Mouse (Mus musculus) T-helper 1 cell (primary cell): ENCODE results near the gene Scap.

ENCODE experiments used
- in situ Hi-C: fragments of 300-600 bp; cut with MboI, MseI; formaldehyde crosslinking; loops from one replicate; pipeline ENCODE4 v1.15.1; 2025; ENCODE audit warnings: high pct_unique_total_duplicates

The Scap gene

GRCm38 (mm10) chr9:110333135-110333895, at the start of gene Scap:
TSS of gene Scap (plus strand) at chr9:110333288.
- in situ Hi-C loops, result no loop called here

- in situ Hi-C loops, result no loop called here
Measured at GRCm38 (mm10) chr9:110284075-110284697, 48.9 kb upstream of the Scap start.

GRCm38 (mm10) chr9:110287321-110287924, 45.7 kb upstream of the Scap start:
- in situ Hi-C loops, result no loop called here

- in situ Hi-C loops, result no loop called here
Measured at GRCm38 (mm10) chr9:110293254-110293718, 39.8 kb upstream of the Scap start.

- in situ Hi-C loops, result no loop called here
Measured at GRCm38 (mm10) chr9:110293873-110294415, 39.1 kb upstream of the Scap start.

GRCm38 (mm10) chr9:110294786-110295185, 38.3 kb upstream of the Scap start:
- in situ Hi-C loops, result no loop called here

GRCm38 (mm10) chr9:110296867-110297627, 36.0 kb upstream of the Scap start:
- in situ Hi-C loops, result no loop called here

GRCm38 (mm10) chr9:110304516-110304915, 28.6 kb upstream of the Scap start:
- in situ Hi-C loops, result loop anchor here (10.0 kb wide), 2 partner anchors 1520 to 1970 kb away; partner anchors contain the start of genes Gpx1 and Ip6k2

- in situ Hi-C loops, result loop anchor here (5.0 to 10.0 kb wide), 3 partner anchors 58 to 1970 kb away; partner anchors contain the start of genes Gpx1 and Ip6k2
Measured at GRCm38 (mm10) chr9:110304969-110305651, 28.0 kb upstream of the Scap start, which contains the start of gene Elp6. TSS of gene Elp6 (plus strand) at chr9:110305173.

- in situ Hi-C loops, result loop anchor here (5.0 to 10.0 kb wide), 3 partner anchors 59 to 1972 kb away; partner anchors contain the start of genes Gpx1 and Ip6k2
Measured at GRCm38 (mm10) chr9:110306371-110306770, 26.7 kb upstream of the Scap start.

GRCm38 (mm10) chr9:110314706-110315105, 18.4 kb upstream of the Scap start:
- in situ Hi-C loops, result no loop called here

- in situ Hi-C loops, result no loop called here
Measured at GRCm38 (mm10) chr9:110315410-110315809, 17.7 kb upstream of the Scap start.

GRCm38 (mm10) chr9:110315904-110316303, 17.2 kb upstream of the Scap start:
- in situ Hi-C loops, result no loop called here

- in situ Hi-C loops, result no loop called here
Measured at GRCm38 (mm10) chr9:110316503-110316902, 16.6 kb upstream of the Scap start.

- in situ Hi-C loops, result no loop called here
Measured at GRCm38 (mm10) chr9:110320769-110321168, 12.3 kb upstream of the Scap start.

- in situ Hi-C loops, result no loop called here
Measured at GRCm38 (mm10) chr9:110322972-110323371, 10.1 kb upstream of the Scap start.

- in situ Hi-C loops, result no loop called here
Measured at GRCm38 (mm10) chr9:110324181-110324580, 8.9 kb upstream of the Scap start.

- in situ Hi-C loops, result no loop called here
Measured at GRCm38 (mm10) chr9:110328178-110328577, 4.9 kb upstream of the Scap start.

- in situ Hi-C loops, result no loop called here
Measured at GRCm38 (mm10) chr9:110328946-110329630, 4.0 kb upstream of the Scap start.

- in situ Hi-C loops, result no loop called here
Measured at GRCm38 (mm10) chr9:110329655-110330054, 3.4 kb upstream of the Scap start.
